Mouse (Mus musculus): ENCODE data around the gene Inpp5d.
"Not testable (repeated sequence)": the region's sequence is repeated elsewhere in the genome, so short reads cannot be mapped to it uniquely, and the experiment has no call there.

Gene Inpp5d

DNA sequence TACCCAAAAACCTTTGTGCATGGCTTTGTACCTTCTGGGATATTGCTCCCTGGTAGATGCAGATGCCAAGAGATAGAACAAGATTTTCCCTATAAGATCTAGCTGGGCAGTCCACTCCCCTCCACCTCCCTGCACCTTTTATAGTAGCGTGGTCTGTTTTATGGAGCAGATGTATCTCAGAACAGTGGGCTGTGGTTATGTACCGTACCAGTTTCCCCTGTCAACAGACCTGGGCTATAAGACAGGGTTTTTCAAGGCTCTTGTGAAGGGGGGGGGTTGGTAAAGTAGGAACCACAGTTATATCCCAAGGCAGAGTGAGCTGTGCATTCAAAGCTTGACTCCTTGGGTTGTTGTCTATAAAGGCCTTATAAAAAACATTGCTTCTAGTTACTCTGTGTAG lies 38.4 kb downstream of the Inpp5d start:
- no peak for DNase-seq (ENCODE audit: low spot score)

DNA sequence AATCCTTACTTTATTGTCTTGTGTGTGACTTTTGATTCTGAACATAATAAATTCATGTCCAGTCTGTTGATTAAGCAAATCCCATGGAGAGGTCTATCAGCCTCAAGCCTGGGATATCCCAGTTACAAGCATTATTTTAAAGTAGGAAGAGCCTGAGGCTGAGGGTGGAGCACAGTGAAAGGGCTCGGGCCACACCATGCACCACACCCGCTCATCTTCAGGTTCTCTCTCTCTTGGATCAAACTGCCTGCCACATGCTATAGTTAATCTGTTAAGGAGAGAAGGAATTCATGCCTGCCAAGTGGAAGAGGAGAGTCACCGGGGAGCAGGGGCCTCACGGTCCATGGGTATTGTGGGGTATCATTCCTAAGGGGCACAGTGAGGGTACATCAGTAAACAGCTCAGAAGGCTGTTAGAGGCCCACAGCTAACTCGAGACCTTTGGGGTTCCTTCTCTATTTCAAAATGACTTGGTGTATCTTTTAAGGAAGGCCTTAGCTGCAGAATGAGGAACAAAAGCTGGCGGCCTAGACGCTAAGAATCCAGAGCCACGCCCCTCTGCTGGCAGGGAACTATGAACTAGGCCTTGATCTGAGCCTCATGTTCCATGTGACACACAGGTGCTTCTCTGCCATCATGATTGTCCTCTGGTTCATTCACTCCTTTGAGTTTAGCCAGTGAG lies 39.0 kb downstream of the Inpp5d start:
- no peak for DNase-seq (ENCODE audit: low spot score)

DNA sequence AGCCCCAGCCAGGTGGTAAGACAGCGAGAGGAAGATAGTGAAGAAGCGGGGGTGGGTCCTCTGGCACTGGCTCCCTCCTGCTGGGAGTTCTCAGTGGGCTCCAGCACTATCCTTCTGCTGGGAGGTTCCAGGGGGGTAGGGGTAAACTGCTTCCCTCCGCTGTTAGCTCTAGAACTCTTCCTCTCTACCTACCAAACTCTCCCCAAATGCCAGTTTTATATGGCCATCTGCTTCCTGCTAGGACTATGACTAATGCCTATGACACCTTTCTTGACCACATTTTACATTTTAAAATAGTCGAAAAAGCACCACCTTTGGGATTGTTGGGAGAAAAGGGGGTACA lies 39.5 kb downstream of the Inpp5d start:
- DNase-seq (ENCODE audit: low spot score): no peak

DNA sequence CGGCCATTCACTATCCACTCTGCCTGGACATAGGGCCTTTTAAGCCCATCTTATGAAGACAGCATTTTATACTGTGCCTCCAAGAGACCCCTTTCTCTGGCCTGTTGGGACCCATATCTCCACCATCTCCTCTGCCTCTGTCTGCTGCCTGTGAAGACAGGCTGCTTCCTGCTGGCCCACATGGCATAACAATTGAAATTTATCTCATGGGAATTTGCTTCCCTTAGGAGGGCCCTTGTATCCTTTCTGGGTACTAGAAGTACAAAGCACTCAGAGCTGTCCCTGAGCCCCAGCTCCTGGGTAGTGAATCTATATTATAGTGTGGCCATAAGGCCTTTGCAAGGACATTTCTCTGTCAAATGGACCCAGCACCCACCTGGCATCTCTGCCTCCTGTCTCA lies 40.6 kb downstream of the Inpp5d start:
- no peak for DNase-seq (ENCODE audit: low spot score)

DNA sequence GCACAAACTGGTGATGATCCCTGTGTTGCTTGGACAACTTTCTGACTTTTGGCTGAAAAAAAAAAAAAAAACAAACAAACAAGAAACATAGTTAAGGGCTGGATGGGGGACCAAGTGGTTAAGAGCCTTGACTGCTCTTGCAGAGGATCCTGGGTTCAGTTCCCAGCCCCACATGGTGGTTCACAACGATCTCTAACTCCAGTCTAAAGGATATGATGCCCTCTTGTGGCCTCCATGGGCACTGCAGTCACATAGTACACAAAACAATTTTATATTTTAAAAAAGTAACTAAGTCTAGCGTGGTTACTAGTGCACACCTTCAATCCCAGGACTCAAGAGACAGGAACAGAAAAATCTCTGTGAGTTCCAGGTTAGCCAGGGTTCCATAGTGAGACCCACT lies 43.9 kb downstream of the Inpp5d start:
- no peak for DNase-seq (ENCODE audit: low spot score)

DNA sequence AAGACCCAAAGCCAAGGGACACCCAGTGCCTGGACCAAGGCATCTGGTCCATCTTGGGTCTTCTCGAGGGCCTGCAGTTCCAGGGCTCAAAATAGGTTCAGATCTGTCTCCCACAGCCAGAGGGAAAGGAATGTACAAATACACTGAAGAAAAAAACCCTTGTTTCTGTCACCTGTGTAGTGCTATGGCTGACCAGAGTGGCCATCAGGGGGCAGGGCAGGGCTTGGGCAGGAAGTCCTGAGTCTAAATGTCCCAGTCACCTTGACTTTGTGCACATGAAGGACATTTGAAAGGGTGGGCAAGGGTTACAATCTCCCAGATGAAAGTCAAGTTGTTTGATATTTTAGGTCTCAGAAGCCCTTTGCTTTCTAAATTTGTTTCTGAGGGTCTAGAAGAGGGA lies 46.9 kb downstream of the Inpp5d start:
- DNase-seq (ENCODE audit: low spot score): no peak

DNA sequence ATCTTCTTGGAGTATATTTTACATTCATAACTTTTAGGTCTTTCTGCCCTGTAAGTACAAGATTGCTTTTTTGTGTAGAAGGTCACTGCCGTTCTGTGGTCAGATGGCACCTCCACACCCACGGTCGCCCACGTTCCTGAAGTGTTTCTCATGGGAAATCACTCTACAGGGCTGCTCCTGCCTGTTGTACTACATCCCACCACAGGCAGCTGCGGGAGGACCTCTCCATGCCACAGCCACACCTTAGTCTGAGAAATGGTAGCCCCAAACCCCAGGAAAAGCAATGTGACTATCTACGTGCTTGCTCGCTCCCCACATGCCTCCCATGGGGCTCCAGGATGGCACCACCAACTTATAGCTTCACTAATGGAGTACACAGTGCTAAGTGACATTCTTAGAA lies 48.2 kb downstream of the Inpp5d start:
- DNase-seq (ENCODE audit: low spot score): no peak

DNA sequence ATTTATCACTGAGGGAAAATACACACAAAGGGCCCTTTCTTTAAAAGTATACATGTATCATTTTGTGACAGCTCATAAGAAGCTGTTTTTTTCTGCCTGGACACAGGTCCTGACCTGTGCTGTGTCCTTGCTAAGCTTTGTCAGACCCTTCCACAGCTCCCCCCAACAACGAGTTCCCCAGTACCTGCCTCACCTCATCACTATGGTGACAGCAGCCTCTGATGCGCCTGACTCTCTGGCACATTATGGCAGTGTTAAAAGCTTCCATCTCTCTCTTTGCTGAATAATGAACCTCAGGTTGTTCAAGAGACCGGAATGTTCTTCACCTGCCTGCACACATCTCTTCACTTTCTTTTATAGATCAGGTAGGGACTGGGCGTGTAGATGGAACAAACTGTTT lies 51.4 kb downstream of the Inpp5d start:
- DNase-seq (ENCODE audit: low spot score): no peak

DNA sequence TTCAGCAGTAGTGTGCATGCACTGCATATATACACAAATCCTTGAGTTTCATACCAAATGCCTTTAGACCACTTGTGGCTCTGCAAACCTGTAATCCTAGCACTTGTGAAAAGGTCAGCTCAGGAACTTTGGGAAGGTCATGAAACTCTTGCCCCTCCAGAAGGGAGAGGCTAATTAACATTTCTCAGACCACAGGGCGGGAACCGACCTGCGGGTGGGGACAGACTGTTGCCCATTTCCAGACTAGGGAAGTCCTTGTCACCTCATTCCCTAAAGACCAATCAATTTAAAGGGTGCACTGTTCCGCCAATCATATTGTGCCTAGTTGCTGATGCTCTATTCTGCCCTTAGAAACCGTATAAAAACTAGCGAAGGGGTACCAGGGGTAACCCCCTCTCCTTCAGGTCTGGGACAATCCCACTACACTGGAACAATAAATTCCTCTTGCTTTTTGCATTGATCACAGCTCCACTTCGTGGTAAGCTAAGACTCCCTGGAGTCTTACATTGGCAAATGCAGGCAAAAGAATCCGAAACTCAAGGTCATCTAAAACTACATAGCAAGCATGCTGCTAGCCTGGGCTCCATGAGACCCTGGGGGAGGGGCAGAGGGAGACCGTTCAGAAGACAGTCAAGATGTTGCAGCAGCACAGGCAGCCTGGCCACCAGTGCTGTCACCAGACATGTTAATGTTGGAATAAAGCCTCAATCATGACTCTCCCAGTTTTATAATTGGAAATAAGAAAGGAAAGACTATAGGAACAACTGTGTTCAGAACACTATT lies 53.9 kb downstream of the Inpp5d start:
- DNase-seq (ENCODE audit: low spot score): no peak

DNA sequence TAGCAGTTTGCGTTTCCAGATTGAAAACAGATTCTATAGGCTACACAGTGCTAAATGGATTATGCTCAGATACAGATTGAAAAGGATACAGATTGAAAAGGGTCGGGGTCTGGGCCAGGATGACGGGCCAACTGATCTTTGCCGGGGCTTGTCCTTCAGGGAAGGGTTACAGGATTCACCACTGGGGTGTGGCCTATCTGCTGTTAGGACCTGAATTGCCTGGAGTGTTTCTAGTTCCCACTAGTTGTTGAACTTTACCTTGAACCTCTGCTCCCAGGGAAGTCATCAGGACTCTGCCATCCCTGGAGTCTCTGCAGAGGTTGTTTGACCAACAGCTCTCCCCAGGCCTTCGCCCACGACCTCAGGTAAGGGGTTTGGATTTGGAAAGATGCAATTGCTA lies 55.9 kb downstream of the Inpp5d start:
- no peak for DNase-seq (ENCODE audit: low spot score)

DNA sequence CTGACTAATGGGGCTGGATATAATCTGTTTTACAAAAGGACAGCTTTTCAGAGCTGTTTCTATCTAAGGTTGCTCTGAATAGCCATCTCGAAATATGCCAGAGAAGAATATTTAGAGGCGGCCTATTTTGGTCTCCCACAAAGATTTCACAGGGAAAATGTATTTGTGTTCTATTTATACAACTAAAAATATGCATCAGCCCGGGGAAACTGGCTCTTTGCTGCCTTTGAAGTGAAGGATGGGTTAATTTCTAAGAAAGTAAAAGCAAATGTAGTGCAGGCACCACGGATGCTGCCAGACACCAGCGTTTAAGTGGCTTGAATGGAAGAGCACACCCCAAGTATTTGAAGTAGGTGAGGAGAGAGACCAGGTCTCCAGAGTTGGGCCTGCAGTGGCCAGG lies 59.0 kb downstream of the Inpp5d start:
- no peak for DNase-seq (ENCODE audit: low spot score)

DNA sequence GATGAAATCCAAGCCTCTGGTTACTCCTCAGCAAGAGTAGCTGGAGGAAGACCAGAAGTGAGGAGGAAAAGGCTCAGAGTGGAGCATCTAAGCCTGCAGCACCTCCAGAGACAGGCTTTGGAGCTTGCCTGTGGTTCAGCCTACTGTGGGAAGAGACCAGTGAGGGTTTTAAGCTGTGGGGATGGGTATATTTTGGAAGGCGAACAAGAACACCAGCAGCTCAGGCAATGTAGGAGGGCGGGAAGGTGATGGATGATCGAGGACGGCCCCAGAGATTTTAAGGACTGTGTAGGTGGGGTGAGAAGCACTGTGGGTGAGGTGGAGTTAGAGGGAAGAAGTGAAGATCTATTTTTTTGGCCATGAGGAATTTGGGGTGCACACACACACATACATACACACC lies 60.8 kb downstream of the Inpp5d start:
- DNase-seq (ENCODE audit: low spot score): no peak

DNA sequence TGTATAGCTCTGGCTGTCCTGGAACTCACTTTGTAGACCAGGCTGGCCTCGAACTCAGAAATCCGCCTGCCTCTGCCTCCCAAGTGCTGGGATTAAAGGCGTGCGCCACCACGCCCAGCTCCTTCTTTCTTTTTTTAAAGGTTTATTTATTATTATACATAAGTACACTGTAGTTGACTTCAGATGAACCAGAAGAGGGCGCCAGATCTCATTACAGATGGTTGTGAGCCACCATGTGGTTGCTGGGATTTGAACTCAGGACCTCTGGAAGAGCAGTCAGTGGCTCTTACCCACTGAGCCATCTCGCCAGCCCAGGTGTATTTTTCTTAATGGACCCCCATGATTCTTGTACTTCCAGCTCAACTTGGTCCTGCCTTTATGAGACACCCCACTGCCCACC lies 62.4 kb downstream of the Inpp5d start:
- DNase-seq (ENCODE audit: low spot score): not testable (repeated sequence)

DNA sequence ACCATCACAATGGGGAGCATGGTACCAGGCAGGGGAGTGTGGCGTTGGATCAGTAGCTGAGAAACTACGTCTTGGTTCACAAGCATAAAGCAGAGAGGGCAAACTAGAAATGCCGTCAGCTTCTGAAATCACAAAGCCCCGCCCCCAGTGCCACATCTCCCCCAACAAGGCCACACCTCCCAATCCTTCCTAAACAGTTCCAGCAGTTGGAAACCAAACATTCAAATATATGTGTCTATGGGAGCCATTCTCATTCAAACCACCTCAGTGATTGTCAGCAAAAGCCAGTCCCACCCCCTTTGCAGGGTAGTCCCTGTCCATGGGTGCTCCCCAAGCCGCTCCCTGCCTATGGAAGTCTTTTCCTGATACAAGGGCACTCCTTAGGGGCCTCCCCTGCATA lies 64.0 kb downstream of the Inpp5d start:
- DNase-seq (ENCODE audit: low spot score): no peak

DNA sequence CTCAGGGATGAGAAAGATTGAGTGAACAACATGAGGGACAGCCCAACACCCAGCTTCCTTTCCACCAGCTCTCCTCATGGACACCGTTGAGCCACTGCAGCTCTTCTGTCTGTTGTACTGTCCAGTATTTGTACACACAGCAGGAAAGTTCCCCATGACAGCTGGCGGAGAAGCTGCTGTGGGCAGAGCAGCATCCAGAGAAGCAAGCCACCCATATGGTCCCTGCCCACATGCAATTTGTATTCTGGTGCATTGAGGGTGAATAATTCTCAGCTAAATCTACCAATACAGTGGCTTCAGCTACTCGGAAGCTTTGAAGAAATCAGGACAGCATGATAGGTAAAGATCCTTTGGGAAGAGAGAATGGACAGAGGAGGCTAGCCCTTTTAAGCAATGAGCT lies 64.7 kb downstream of the Inpp5d start:
- DNase-seq (ENCODE audit: low spot score): no peak

DNA sequence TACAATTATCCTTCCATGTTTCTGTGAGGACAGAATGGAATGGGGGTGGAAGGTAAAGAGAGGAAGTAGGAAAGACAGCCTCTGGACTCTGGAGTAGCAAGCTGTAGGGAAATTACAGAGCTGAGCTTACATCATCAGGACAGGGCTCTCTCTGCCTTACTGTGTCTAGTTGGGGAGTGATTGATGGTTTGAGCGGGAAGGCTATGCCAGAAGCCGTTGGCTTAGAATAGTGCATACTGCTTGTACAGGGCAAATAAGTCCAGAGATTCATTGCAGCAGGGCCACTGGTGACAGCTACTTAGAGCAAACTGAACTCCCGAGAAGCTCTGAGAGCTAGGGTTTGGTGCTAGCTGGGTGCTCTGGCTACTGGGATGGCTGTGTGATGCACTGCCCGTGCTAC lies 66.2 kb downstream of the Inpp5d start:
- no peak for DNase-seq (ENCODE audit: low spot score)

DNA sequence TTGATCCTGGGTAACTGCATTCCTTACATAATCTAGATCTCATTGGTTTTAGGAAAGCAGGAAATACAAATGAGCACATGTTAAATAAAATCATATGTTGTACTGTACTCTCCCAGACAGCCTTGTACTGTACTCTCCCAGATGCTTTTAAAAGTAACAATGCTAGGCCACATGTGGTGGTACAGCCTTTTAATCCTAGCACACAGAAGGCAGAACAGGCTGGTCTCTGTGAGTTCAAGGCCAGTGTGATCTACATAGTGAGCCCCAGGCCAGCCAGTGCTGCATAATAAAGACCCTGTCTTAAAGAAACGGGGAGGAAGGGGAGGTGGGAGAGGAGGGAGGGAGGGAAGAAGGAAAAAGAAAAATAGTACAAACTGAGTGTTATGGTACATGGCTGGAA lies 66.9 kb downstream of the Inpp5d start:
- DNase-seq (ENCODE audit: low spot score): no peak

DNA sequence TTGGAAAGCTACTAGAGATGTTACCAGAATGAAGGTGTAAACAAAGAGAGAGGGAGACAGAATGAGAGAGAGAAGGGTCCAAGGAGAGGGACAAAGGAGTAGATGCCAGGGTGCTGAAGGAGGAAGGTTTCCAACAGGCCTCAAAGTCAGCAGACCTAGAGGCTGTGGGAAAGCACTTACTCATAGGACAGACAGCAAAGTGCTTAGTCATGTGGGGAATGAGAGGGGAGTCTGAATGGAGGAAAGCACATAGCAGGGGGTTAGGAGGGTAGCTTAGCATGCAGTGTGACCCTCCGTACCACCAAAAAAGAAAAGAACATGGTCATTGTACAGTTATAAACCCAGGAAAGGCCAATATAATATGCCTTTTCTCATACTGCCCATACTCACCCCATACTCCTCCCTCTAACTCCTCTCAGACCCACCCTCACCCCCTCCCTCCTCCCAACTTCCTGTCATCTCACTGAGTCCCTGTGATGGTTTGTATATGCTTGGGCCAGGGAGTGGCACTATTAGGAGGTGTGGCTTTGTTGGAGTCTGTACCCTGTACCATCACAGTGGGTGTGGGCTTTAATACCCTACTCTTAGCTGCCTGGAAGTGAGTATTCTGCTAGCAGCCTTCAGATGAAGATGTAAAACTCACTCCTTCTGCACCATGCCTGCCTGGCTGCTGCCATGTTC lies 69.7 kb downstream of the Inpp5d start:
- DNase-seq (ENCODE audit: low spot score): no peak

DNA sequence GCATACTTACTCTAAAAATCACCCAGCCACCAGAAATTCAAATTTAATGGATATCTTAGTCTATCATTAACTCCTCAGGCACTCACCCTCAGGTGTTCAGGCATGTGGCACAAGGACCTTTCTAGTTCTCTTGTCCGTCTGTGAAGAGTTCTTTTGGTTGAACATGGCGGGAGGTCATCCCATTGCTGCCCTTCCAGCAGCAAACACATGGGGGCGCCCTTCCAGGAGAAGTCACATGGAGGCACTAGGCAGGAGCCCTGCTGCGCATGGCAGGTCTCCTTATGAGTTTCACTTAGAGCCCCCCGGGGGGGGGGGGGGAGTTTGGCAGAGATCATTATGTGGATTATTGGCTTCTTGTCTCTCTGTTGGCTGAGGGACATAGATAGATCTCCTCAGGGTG lies 76.2 kb downstream of the Inpp5d start:
- no peak for DNase-seq (ENCODE audit: low spot score)

DNA sequence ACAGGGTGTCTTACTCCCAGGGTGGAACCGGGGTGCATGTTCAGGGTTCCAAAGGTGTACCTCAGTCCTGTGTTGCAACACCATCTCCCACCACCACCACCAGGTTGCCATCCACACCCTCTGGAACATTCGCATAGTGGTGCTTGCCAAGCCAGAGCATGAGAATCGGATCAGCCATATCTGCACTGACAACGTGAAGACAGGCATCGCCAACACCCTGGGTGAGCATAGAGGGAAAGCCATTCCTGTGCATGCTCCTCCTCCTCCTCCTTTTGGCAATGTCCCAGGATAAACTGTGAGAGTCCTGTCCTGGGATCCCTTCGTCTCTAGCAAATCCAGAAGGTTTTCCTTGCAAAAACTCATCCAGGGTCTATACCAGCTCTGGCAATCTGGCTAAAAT lies 77.9 kb downstream of the Inpp5d start:
- no peak for DNase-seq (ENCODE audit: low spot score)

DNA sequence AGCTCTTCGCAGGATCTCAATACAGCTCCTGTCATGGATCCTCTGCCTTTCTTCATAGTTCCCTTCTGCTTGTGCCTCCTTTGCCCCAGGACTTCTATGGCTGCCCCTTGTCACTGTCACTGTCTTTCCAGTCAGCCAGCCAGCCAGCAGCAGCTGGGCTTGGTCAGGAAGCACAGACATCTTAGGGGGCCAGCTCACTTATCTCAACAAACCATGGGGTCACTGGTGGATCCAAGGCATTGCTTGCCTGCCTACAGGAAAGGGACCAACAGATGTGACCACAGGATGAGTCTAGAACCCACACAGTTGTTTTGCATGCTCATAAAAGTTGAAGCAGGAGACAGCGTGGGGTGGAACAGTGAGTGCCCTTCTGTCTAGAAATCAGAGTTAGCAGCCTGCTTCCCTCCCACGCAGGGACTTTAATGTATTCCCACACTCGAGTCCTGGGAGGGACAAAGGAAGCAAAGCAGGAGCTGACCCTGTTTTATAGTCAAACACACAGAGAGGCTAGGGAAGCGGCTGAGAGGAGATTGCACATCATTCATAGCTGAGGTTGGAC lies 79.9 kb downstream of the Inpp5d start:
- DNase-seq (ENCODE audit: low spot score): no peak

DNA sequence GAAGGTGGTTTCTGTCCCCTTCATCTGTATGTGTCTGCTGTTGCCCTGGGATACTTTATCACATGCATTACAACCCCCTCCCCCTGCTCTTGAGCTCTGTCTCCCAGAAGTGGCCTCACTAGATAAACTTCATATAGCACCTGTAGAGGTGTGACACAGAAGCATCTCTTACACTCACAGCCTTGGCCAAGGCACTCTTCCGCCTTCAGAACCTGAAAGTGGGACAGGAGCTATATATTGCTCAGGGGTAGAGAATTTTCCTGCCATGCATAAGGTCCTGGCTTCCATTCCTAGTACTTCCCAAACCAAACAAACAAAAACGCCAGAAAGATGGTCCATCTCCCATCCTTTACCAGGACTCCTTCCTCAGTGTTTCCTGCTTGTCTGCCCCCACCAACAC lies 84.1 kb downstream of the Inpp5d start:
- no peak for DNase-seq (ENCODE audit: low spot score)

DNA sequence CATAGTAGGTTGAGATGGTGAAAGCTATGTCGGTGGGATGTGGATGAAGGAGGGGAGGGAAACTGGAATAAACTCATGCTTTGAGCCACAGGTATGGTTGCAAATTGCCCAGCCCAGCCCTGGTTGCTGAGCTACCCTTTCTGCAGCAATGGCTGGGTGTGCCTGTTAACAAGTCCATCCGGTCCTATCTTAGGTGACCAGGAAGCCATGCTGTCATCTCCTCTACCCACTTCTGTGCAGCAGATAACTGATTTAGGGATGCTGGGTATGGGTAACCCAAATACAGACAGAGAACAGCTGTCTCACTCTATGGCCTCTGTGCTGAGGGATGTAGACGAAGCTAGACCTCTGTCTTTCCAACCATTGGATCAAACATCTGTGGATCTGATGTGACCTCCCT lies 86.2 kb downstream of the Inpp5d start:
- DNase-seq (ENCODE audit: low spot score): no peak

All from ovary, postnatal 10 days (tissue).